Mouse (Mus musculus) ES-Bruce4 (cell line): ENCODE data around the gene Szt2.

Source experiments
- CTCF ChIP-seq: IDR thresholded peaks from one replicate; pipeline ENCODE4 v1.8.1; 2011; ENCODE audit warnings: low read depth, low read length
- EP300 ChIP-seq: IDR thresholded peaks from 2 replicates; pipeline ENCODE4 v1.6.1; 2011; ENCODE audit warnings: low read depth, low read length; ENCODE audit not compliant: insufficient read depth
- POLR2A ChIP-seq: IDR thresholded peaks from one replicate; pipeline ENCODE4 v1.8.1; 2011; ENCODE audit warnings: low read length; ENCODE audit not compliant: insufficient read depth

DNA sequence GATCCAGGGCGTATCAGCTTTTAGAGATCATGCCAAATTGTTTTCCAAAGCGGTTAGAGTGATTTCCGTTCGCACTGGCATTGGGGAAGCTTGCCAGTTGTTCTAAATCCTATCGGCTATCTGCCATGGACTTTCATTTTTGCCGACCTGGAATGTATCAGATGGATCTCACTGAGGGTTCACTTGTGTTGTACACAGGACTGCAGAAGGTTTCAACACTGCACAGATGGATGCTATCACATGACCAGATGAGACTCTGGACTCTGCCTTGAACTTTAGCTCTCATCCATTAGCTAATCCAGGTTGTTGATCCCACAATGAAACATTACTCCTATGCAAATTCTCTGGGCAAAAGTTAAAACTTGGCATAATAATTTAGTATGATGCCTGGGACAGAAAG, 52.3 kb downstream of the Szt2 start:
- TF ChIP-seq CTCF (no peak), EP300 (no peak), POLR2A (no peak)
